26 mouse cellular contexts compared by ENCODE assay signal in the genomic region with DNA sequence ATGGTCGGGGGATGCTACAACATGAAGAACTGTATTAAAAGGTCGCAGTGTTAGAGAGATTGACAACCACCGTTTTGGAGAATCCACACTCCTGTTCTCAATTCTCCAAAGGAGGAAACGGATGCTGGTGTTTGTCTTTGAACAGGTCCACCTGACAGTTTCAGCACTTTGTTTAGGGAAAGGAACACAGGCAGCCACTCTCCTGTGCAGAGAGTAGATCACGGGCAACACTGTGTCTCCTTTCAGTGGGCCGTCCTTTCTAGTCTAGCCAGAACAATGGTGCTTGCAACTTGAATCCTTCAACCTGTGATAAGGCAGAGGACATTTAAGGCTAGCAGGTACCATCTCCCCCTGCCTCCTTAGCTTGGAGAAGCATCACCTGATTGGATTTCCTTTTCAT. TPM values are rescaled to one million over a fixed set of nuclear protein-coding genes. Genes with fewer than 3 reads are reported as not detected.
"Had no signal": no experiment of that assay in that cellular context is flagged by ENCODE, and none has a peak within 500 bp of the region (broad histone marks: within the 10 kb centered on the region; RNA-seq: fewer than 3 reads in every experiment).

No protein-coding gene starts in this region.

- H3K9me3 ChIP-seq: heart, embryonic 12.5 days; hindbrain, embryonic 10.5 days; hindbrain, embryonic 12.5 days; intestine, embryonic 15.5 days; limb, embryonic 13.5 days; limb, embryonic 15.5 days; liver, embryonic 12.5 days had no signal

- H3K4me1 ChIP-seq: intestine, embryonic 15.5 days; limb, embryonic 13.5 days had no signal

- H3K27me3 ChIP-seq: heart, embryonic 12.5 days; hindbrain, embryonic 12.5 days; intestine, embryonic 15.5 days; limb, embryonic 13.5 days; limb, embryonic 15.5 days; liver, embryonic 12.5 days had no signal

- H3K36me3 ChIP-seq: heart, embryonic 12.5 days; hindbrain, embryonic 10.5 days; hindbrain, embryonic 12.5 days; intestine, embryonic 15.5 days; limb, embryonic 13.5 days; limb, embryonic 15.5 days; liver, embryonic 12.5 days had no signal

- DNase-seq: gastrocnemius, adult 2 months; gastrocnemius, postnatal 10 days; gastrocnemius, postnatal 25 days; heart, adult 2 months; heart, postnatal 10 days; kidney, adult 18-20 months; kidney, adult 8-10 months; kidney, postnatal 10 days; kidney, postnatal 25 days; kidney, postnatal 4 days; left cerebral cortex, postnatal 4 days had no signal

- H3K4me3 ChIP-seq: gastrocnemius, adult 2 months; heart, adult 2 months; heart, embryonic 12.5 days; hindbrain, embryonic 10.5 days; hindbrain, embryonic 12.5 days; intestine, embryonic 15.5 days; layer of hippocampus, adult 2 months; left cerebral cortex, adult 2 months; limb, embryonic 13.5 days; limb, embryonic 15.5 days; liver, embryonic 12.5 days had no signal

RNA-seq across cellular contexts. Expression of gene Anapc15-ps, which starts 12.9 kb away (rescaled TPM):
- total RNA-seq: gastrocnemius, adult 2 months; gastrocnemius, postnatal 10 days; gastrocnemius, postnatal 25 days; gastrocnemius, postnatal 4 days; heart, adult 2 months; heart, postnatal 10 days; heart, postnatal 25 days; layer of hippocampus, adult 2 months; layer of hippocampus, postnatal 10 days; layer of hippocampus, postnatal 25 days; left cerebral cortex, adult 2 months; left cerebral cortex, postnatal 25 days; left cerebral cortex, postnatal 4 days; liver, adult 2 months had no signal
